Mouse (Mus musculus): ENCODE measurements at regions not wholly inside any gene's neighbourhood (a gene's known extent, or its start where the extent isn't known, plus 50 kb on each side); places are given as distances from the start of the nearest gene placed in this dataset.

DNA sequence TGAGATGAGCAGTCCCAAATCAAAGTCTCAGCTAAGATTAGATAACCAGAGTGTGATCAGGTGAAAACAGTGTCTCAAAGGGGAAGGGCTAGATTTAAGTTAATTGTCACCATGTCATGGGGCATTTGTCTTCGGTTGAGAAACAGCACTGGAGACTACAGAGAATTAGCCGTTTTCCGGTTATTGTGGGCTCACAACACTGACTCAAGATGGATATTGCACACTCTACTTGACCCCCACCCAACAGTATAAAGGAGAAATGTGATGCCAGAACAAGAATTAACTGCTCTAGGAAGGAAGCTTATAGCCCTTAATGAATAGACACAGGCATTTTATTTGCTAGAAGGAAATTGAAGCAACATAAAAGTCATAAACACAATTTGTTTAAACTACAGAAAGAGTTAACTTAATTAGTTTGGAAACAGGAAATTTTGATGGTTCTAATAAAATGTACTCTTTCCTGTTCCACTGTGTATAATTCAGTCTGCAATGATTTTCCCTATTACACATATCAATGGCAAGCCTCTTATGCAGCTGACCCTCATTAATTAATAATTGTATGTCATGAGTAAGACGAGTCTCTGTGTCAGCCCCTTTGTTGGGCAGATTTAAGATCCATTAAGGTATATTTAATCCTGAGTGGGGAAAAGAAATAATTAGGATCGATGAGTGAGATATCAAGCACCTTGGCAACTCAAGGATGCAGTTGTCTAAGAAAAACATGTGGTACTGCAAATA lies 277.4 kb upstream of the Tmeff2 start:
- H3K27ac ChIP-seq (ENCODE audit: low read length) = no peak overlapping the region
- H3K27me3 ChIP-seq (replicated peaks; ENCODE audit: insufficient read depth, low read length) = no peaks in the 10 kb centered on the region
- ATAC-seq (no peak), DNase-seq (ENCODE audit: low spot score) (peak; percentile 32)
- H3K9ac ChIP-seq (replicated peaks; ENCODE audit: low read depth) = no peak overlapping the region
- no peaks in the 10 kb centered on the region for H3K9me3 ChIP-seq (ENCODE audit: low read length)
- H3K4me1 ChIP-seq (ENCODE audit: insufficient read depth, low read depth, low read length) = no peaks in the 10 kb centered on the region
- H3K4me2 ChIP-seq (replicated peaks; ENCODE audit: low read depth, low read length) = no peak overlapping the region
- WGBS = 55% methylated on average over 5 of the region's 5 CpGs
- no peak overlapping the region for H3K4me3 ChIP-seq (ENCODE audit: low read depth, low read length)
- H3K36me3 ChIP-seq (ENCODE audit: insufficient read depth, low read length) = no peaks in the 10 kb centered on the region
- peak; percentile 52; the same call in 1 of the 2 replicates for TF ChIP-seq EP300 (IDR thresholded peaks at IDR 0.05)
- no peak for TF ChIP-seq CTCF (IDR thresholded peaks at IDR 0.05)

DNA sequence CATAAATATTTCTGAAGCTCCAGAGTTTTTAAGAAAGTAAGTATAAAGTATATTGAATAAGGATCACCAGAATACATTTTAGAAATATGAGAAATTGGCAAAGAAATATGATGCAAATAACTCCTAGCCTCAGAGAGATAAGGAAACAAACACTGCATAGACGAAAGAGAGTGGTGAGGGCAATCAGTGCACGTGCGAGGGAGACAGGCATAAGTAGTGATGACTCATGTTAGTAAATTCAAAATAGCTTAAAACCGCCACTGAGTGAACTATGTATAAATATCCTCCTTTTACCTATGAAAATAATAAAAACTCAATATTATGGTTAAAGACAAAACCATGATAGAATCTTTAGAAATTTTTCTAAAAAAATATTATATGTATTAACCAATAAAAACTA lies 271.4 kb upstream of the Tmeff2 start:
- Histone ChIP-seq H3K36me3 (ENCODE audit: insufficient read depth, low read length) (no peaks in the 10 kb centered on the region), H3K4me3 (ENCODE audit: low read depth, low read length) (no peak overlapping the region), H3K4me1 (ENCODE audit: insufficient read depth, low read depth, low read length) (no peaks in the 10 kb centered on the region), H3K9ac (replicated peaks; ENCODE audit: low read depth) (no peak overlapping the region), H3K9me3 (ENCODE audit: low read length) (no peaks in the 10 kb centered on the region), H3K4me2 (replicated peaks; ENCODE audit: low read depth, low read length) (no peak overlapping the region), H3K27me3 (replicated peaks; ENCODE audit: insufficient read depth, low read length) (no peaks in the 10 kb centered on the region), H3K27ac (ENCODE audit: low read length) (no peak overlapping the region)
- 51% methylated on average over 4 of the region's 4 CpGs for WGBS
- DNase-seq (ENCODE audit: low spot score) = no peak
- TF ChIP-seq EP300 (IDR thresholded peaks at IDR 0.05) = no peak
- no peak for TF ChIP-seq CTCF (IDR thresholded peaks at IDR 0.05)
- ATAC-seq = no peak

DNA sequence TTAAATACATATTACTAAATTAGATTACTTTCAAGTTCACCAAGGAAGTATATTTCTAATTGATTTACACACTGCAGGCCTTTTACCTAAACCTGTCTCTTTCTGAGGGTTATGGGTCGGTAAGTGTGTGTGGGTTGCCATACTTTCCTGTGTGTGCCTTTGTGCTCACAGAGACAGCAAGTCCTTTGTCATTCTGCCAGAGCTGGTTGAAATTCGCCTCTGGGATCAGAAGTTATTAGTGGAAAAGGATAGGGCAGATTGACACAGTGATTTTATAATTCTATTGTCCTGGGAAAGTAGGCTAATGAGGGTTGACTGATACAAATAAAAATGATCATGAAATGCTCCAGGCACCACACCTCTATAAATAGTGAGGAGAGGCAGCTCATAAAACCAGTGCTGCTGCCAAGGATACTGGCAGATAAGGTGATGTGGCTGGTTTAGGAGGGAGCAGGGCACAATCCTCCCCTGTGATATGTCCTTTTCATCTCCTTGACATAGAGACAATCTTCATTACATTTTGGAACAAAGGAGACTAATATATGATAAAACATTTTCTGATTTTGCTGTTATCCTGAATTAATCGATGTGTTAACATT lies 270.9 kb upstream of the Tmeff2 start:
- no peak overlapping the region for H3K4me2 ChIP-seq (replicated peaks; ENCODE audit: low read depth, low read length)
- H3K4me3 ChIP-seq (ENCODE audit: low read depth, low read length) = no peak overlapping the region
- no peaks in the 10 kb centered on the region for H3K36me3 ChIP-seq (ENCODE audit: insufficient read depth, low read length)
- ATAC-seq (no peak), DNase-seq (ENCODE audit: low spot score) (no peak)
- no peak overlapping the region for H3K9ac ChIP-seq (replicated peaks; ENCODE audit: low read depth)
- 69% methylated on average over 3 of the region's 3 CpGs for WGBS
- H3K27me3 ChIP-seq (replicated peaks; ENCODE audit: insufficient read depth, low read length) = no peaks in the 10 kb centered on the region
- H3K9me3 ChIP-seq (ENCODE audit: low read length) = no peaks in the 10 kb centered on the region
- H3K27ac ChIP-seq (ENCODE audit: low read length) = no peak overlapping the region
- no peak for TF ChIP-seq CTCF (IDR thresholded peaks at IDR 0.05)
- no peak for TF ChIP-seq EP300 (IDR thresholded peaks at IDR 0.05)
- no peaks in the 10 kb centered on the region for H3K4me1 ChIP-seq (ENCODE audit: insufficient read depth, low read depth, low read length)

DNA sequence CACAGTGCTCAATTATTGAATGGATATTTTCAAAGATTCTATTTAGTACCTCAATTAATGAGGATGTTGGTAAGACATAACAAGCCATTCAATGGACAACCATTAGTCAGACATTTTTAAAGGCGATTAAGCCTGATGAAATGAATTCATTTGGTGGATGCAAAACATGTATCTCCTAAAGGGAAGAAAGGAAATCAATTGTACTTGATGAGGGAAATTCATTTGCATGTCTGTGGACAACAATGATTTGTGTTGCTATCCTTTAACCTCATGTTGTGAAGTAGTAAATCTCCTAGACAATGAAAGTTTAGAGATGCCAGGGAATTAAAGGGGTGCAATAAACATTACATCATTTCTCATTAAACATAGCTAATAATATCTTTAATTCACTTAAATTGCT lies 262.5 kb upstream of the Tmeff2 start:
- no peak overlapping the region for H3K4me3 ChIP-seq (ENCODE audit: low read depth, low read length)
- no peaks in the 10 kb centered on the region for H3K9me3 ChIP-seq (ENCODE audit: low read length)
- H3K27ac ChIP-seq (ENCODE audit: low read length) = no peak overlapping the region
- 89% methylated on average over 1 of the region's 1 CpGs for WGBS
- H3K36me3 ChIP-seq (ENCODE audit: insufficient read depth, low read length) = no peaks in the 10 kb centered on the region
- H3K27me3 ChIP-seq (replicated peaks; ENCODE audit: insufficient read depth, low read length) = no peaks in the 10 kb centered on the region
- DNase-seq (ENCODE audit: low spot score) (no peak), ATAC-seq (no peak)
- no peak overlapping the region for H3K9ac ChIP-seq (replicated peaks; ENCODE audit: low read depth)
- H3K4me2 ChIP-seq (replicated peaks; ENCODE audit: low read depth, low read length) = no peak overlapping the region
- no peak for TF ChIP-seq CTCF (IDR thresholded peaks at IDR 0.05)
- H3K4me1 ChIP-seq (ENCODE audit: insufficient read depth, low read depth, low read length) = no peaks in the 10 kb centered on the region

DNA sequence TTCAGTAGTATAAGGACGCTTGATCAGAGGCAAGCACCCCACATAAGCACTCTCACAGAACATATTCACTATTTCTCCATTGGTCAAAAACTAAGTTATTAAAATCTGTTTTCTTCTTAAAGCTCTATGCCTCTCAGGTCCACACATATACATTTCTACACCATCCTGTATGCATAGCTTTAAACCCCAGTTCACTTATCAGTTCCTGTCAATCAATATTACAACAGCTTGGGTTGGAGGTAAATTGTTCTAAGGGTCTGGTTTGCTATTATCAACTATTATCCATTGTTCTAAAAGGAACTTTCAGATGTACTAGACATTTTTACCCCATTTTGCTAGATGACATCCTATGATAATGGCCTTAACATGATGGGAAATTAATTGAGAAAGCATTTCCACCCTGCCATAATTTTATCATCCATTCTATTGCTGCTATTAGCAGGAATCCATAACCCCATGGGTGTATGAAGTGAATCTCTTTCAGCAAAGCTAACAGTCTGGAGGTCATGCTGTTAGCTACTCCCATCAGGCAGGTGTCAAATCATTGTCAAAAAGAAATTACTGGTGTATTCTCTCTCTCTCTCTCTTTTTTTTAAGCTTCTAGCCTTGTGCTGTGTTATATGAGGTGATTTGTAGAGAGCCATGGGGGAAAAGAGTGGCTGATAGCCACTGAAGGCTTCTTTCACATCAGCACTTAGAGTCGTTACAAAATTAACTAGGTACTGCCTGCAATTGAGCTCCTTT lies 253.3 kb upstream of the Tmeff2 start:
- Histone ChIP-seq H3K4me1 (ENCODE audit: insufficient read depth, low read depth, low read length) (no peaks in the 10 kb centered on the region), H3K4me3 (ENCODE audit: low read depth, low read length) (no peak overlapping the region), H3K27ac (ENCODE audit: low read length) (no peak overlapping the region), H3K9me3 (ENCODE audit: low read length) (no peaks in the 10 kb centered on the region), H3K9ac (replicated peaks; ENCODE audit: low read depth) (no peak overlapping the region), H3K36me3 (ENCODE audit: insufficient read depth, low read length) (no peaks in the 10 kb centered on the region), H3K27me3 (replicated peaks; ENCODE audit: insufficient read depth, low read length) (no peaks in the 10 kb centered on the region), H3K4me2 (replicated peaks; ENCODE audit: low read depth, low read length) (no peak overlapping the region)
- TF ChIP-seq EP300 (IDR thresholded peaks at IDR 0.05) (no peak), CTCF (IDR thresholded peaks at IDR 0.05) (no peak)
- 75% methylated on average over 2 of the region's 2 CpGs for WGBS
- ATAC-seq (no peak), DNase-seq (ENCODE audit: low spot score) (no peak)

DNA sequence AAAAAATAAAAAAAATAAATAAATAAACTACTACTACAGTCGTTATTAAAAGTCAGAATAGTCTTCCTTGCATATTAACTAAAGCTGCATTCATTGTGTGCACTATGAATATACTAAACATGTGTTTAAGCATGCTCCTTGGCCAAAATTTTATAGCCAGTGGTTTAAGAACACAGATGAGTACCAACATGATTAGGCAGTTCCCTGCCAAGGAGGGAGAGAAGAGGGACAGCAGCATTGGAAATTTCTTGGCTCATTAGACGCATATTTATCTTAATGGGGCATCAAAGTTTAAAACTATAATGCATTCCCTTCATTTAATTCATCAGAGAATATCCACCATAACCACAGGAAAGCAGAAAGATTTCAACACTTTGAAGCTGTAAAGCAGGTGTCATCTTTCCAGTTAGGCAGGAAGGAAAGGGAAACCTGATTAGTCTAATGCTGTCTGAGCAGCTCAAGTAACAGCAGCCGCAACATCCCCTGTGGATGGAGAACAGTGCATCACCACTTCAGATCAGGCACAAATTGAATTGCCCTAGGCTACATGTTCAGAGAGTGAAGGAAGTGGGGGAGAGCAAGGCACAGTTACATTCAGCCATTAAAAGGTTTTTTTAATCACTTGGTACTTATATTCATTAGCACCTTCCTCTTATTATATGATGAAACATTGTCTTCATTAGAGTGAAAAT lies 248.3 kb upstream of the Tmeff2 start:
- Histone ChIP-seq H3K9ac (replicated peaks; ENCODE audit: low read depth) (no peak overlapping the region), H3K36me3 (ENCODE audit: insufficient read depth, low read length) (no peaks in the 10 kb centered on the region), H3K4me1 (ENCODE audit: insufficient read depth, low read depth, low read length) (no peaks in the 10 kb centered on the region), H3K4me2 (replicated peaks; ENCODE audit: low read depth, low read length) (no peak overlapping the region), H3K27me3 (replicated peaks; ENCODE audit: insufficient read depth, low read length) (no peaks in the 10 kb centered on the region), H3K4me3 (ENCODE audit: low read depth, low read length) (no peak overlapping the region), H3K9me3 (ENCODE audit: low read length) (no peaks in the 10 kb centered on the region), H3K27ac (ENCODE audit: low read length) (no peak overlapping the region)
- TF ChIP-seq CTCF (IDR thresholded peaks at IDR 0.05) (no peak), EP300 (IDR thresholded peaks at IDR 0.05) (no peak)
- ATAC-seq = no peak
- DNase-seq (ENCODE audit: low spot score) = no peak
- WGBS = 64% methylated on average over 3 of the region's 3 CpGs
